Mouse (Mus musculus): ENCODE data around the gene Lpcat1. TPM values are rescaled to one million over a fixed set of nuclear protein-coding genes. Genes with fewer than 3 reads are reported as not detected.

The Lpcat1 gene
- total RNA-seq, 2 experiments from 2014 or later = 48.8 to 53.3 TPM

- intact Hi-C loops (cut with DNase I) = no loop called here
These were observed 23.7 kb upstream of the Lpcat1 start for GRCm38 (mm10) chr13:73443093-73443821.

GRCm38 (mm10) chr13:73445087-73445486, 21.9 kb upstream of the Lpcat1 start:
- intact Hi-C loops (cut with DNase I) = no loop called here
- DNase-seq (ENCODE audit: low spot score in 2 of 2) = no peak

More at GRCm38 (mm10) chr13:73443093-73443821, 23.7 kb upstream of the Lpcat1 start:
- no peak for DNase-seq (ENCODE audit: low spot score in 2 of 2)

- intact Hi-C loops (cut with DNase I) = no loop called here
These were observed 20.9 kb upstream of the Lpcat1 start for GRCm38 (mm10) chr13:73446076-73446475.

GRCm38 (mm10) chr13:73446494-73446893, 20.5 kb upstream of the Lpcat1 start:
- intact Hi-C loops (cut with DNase I) = no loop called here

More at GRCm38 (mm10) chr13:73446076-73446475, 20.9 kb upstream of the Lpcat1 start:
- DNase-seq (ENCODE audit: low spot score in 2 of 2) = no peak

GRCm38 (mm10) chr13:73446943-73447342, 20.1 kb upstream of the Lpcat1 start:
- intact Hi-C loops (cut with DNase I) = no loop called here
- peak; percentile 59 to 64 for DNase-seq (ENCODE audit: low spot score in 2 of 2)

More at GRCm38 (mm10) chr13:73446494-73446893, 20.5 kb upstream of the Lpcat1 start:
- DNase-seq (ENCODE audit: low spot score in 2 of 2) = no peak

GRCm38 (mm10) chr13:73447478-73447877, 19.5 kb upstream of the Lpcat1 start:
- DNase-seq (ENCODE audit: low spot score in 2 of 2) = no peak
- intact Hi-C loops (cut with DNase I) = no loop called here

GRCm38 (mm10) chr13:73448201-73448600, 18.8 kb upstream of the Lpcat1 start:
- intact Hi-C loops (cut with DNase I) = no loop called here
- no peak for DNase-seq (ENCODE audit: low spot score in 2 of 2)

- intact Hi-C loops (cut with DNase I) = no loop called here
- no peak for DNase-seq (ENCODE audit: low spot score in 2 of 2)
These were observed 18.3 kb upstream of the Lpcat1 start for GRCm38 (mm10) chr13:73448723-73449122.

GRCm38 (mm10) chr13:73453503-73454217, 13.3 kb upstream of the Lpcat1 start:
- no peak for DNase-seq (ENCODE audit: low spot score in 2 of 2)
- intact Hi-C loops (cut with DNase I) = no loop called here

GRCm38 (mm10) chr13:73455328-73455727, 11.7 kb upstream of the Lpcat1 start:
- DNase-seq (ENCODE audit: low spot score in 2 of 2) = no peak
- intact Hi-C loops (cut with DNase I) = no loop called here

- DNase-seq (ENCODE audit: low spot score in 2 of 2) = no peak
- intact Hi-C loops (cut with DNase I) = no loop called here
These were observed 9.7 kb upstream of the Lpcat1 start for GRCm38 (mm10) chr13:73457301-73457700.

- no peak for DNase-seq (ENCODE audit: low spot score in 2 of 2)
- intact Hi-C loops (cut with DNase I) = no loop called here
These were observed 9.3 kb upstream of the Lpcat1 start for GRCm38 (mm10) chr13:73457741-73458140.

- intact Hi-C loops (cut with DNase I) = no loop called here
- DNase-seq (ENCODE audit: low spot score in 2 of 2) = no peak
These were observed 8.3 kb upstream of the Lpcat1 start for GRCm38 (mm10) chr13:73458719-73459118.

- DNase-seq (ENCODE audit: low spot score in 2 of 2) = no peak
- intact Hi-C loops (cut with DNase I) = no loop called here
These were observed 7.7 kb upstream of the Lpcat1 start for GRCm38 (mm10) chr13:73459189-73459850.

- no peak for DNase-seq (ENCODE audit: low spot score in 2 of 2)
- intact Hi-C loops (cut with DNase I) = no loop called here
These were observed 5.4 kb upstream of the Lpcat1 start for GRCm38 (mm10) chr13:73461551-73461950.

GRCm38 (mm10) chr13:73465156-73465555, 1.8 kb upstream of the Lpcat1 start:
- no peak for DNase-seq (ENCODE audit: low spot score in 2 of 2)
- intact Hi-C loops (cut with DNase I) = loop anchor here (2.0 kb wide), 1 partner anchor 38 kb away; no protein-coding TSS in a partner anchor

- intact Hi-C loops (cut with DNase I) = no loop called here
- no peak for DNase-seq (ENCODE audit: low spot score in 2 of 2)
These were observed 586 bp upstream of the Lpcat1 start for GRCm38 (mm10) chr13:73466411-73466810.

GRCm38 (mm10) chr13:73467421-73468237, 632 bp downstream of the Lpcat1 start:
- DNase-seq (ENCODE audit: low spot score in 2 of 2) = no peak
- intact Hi-C loops (cut with DNase I) = no loop called here

GRCm38 (mm10) chr13:73468834-73469233, 1.8 kb downstream of the Lpcat1 start:
- no peak for DNase-seq (ENCODE audit: low spot score in 2 of 2)
- intact Hi-C loops (cut with DNase I) = no loop called here

Data from left cerebral cortex, postnatal 14 days (tissue).